Mouse (Mus musculus) stomach, postnatal 0 days (tissue): ENCODE results near the gene Srrm2.

ENCODE experiments used
- CTCF ChIP-seq: IDR thresholded peaks from 2 replicates; pipeline ENCODE4 v1.5.1; 2016; ENCODE audit warnings: antibody characterized with exemption, low read depth, mild to moderate bottlenecking, moderate library complexity
- EP300 ChIP-seq: optimal IDR thresholded peaks from 2 replicates; pipeline ENCODE3; 2016; ENCODE audit warnings: antibody characterized with exemption

- no peak for TF ChIP-seq CTCF
- TF ChIP-seq EP300 = no peak
Observed at GRCm38 (mm10) chr17:23854229-23854765, 64.0 kb downstream of the Srrm2 start.
